Mouse (Mus musculus): ENCODE data around the gene Snx14. TPM values are rescaled to one million over a fixed set of nuclear protein-coding genes. Genes with fewer than 3 reads are reported as not detected.

The Snx14 gene
- polyA plus RNA-seq, 1 experiment from 2014 or later, result 29.0 TPM

DNA sequence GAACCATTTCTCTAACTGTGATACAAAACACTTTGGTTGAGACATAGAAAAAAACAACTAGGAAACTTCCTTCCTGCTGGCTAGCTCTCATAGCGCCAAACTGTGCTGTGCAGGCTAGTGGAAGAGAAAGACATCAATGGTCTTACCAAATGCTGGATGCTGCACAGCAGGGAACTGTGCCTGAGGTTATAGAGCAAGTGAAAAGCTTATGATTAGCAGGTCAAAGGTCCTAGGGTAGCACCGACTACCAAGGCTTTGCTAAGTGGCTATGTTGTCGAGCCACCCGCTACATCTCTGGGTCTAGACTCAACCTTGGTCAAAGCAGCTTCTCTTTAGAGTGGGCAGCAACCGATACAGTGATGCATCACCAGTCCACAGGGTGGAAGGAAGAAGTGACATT is 49.9 kb downstream of the Snx14 start:
- Histone ChIP-seq H3K9ac (no peak overlapping the region), H3K9me3 (replicated peaks) (no peaks in the 10 kb centered on the region), H3K4me1 (no peaks in the 10 kb centered on the region), H3K4me2 (replicated peaks) (no peak overlapping the region), H3K27me3 (no peaks in the 10 kb centered on the region), H3K4me3 (replicated peaks) (no peak overlapping the region), H3K36me3 (peaks cover 20% of the 10 kb centered on the region; the same call in 1 of the 2 replicates), H3K27ac (replicated peaks) (no peak overlapping the region)
- no peak for ATAC-seq (ENCODE audit: insufficient number of reproducible peaks, low FRiP score, low TSS enrichment, low read depth)
- WGBS, result 55% methylated on average over 5 of the region's 5 CpGs

DNA sequence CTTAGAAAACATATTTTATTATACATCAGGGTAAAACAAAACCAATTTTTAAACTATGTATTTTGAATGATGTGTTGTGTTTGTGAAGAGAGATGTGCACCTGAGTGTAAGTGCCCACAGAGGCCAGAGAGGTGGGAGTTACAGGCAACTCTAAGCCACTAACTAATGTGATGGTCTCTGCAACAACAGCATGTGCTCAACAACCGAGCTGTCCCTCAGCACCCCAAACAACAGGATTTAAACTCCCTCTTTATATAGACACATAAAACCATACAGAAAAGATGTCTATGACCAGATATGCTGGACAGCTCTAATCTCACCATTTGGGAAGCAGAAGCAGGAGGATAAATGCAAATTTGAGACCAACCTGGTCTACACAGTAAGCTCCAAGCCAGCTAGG is 58.2 kb downstream of the Snx14 start:
- WGBS, result 91% methylated on average over 1 of the region's 1 CpGs
- ATAC-seq (ENCODE audit: insufficient number of reproducible peaks, low FRiP score, low TSS enrichment, low read depth), result no peak
- no peaks in the 10 kb centered on the region for H3K4me1 ChIP-seq
- no peaks in the 10 kb centered on the region for H3K9me3 ChIP-seq (replicated peaks)
- peaks cover 27% of the 10 kb centered on the region; the same call in 1 of the 2 replicates for H3K36me3 ChIP-seq
- no peak overlapping the region for H3K4me3 ChIP-seq (replicated peaks)
- H3K9ac ChIP-seq, result no peak overlapping the region
- H3K27me3 ChIP-seq, result no peaks in the 10 kb centered on the region
- no peak overlapping the region for H3K4me2 ChIP-seq (replicated peaks)
- no peak overlapping the region for H3K27ac ChIP-seq (replicated peaks)

- no peak overlapping the region for H3K27ac ChIP-seq (replicated peaks)
- H3K9ac ChIP-seq, result no peak overlapping the region
- H3K4me2 ChIP-seq (replicated peaks), result no peak overlapping the region
- no peak for ATAC-seq (ENCODE audit: insufficient number of reproducible peaks, low FRiP score, low TSS enrichment, low read depth)
- H3K36me3 ChIP-seq, result peaks cover 25% of the 10 kb centered on the region; the same call in 1 of the 2 replicates
- no peaks in the 10 kb centered on the region for H3K27me3 ChIP-seq
- H3K4me3 ChIP-seq (replicated peaks), result no peak overlapping the region
- 70% methylated on average over 7 of the region's 7 CpGs for WGBS
- no peaks in the 10 kb centered on the region for H3K9me3 ChIP-seq (replicated peaks)
- no peaks in the 10 kb centered on the region for H3K4me1 ChIP-seq
Observed at GRCm38 (mm10) chr9:88380076-88380475, 58.7 kb downstream of the Snx14 start.

- Histone ChIP-seq H3K4me3 (replicated peaks) (no peak overlapping the region), H3K27ac (replicated peaks) (no peak overlapping the region), H3K9ac (no peak overlapping the region), H3K4me2 (replicated peaks) (no peak overlapping the region), H3K27me3 (no peaks in the 10 kb centered on the region), H3K9me3 (replicated peaks) (no peaks in the 10 kb centered on the region), H3K36me3 (peaks cover 25% of the 10 kb centered on the region; the same call in 1 of the 2 replicates), H3K4me1 (no peaks in the 10 kb centered on the region)
- ATAC-seq (ENCODE audit: insufficient number of reproducible peaks, low FRiP score, low TSS enrichment, low read depth), result no peak
- 85% methylated on average over 3 of the region's 3 CpGs for WGBS
Observed at GRCm38 (mm10) chr9:88379057-88379456, 59.7 kb downstream of the Snx14 start.

- no peak overlapping the region for H3K4me2 ChIP-seq (replicated peaks)
- H3K27me3 ChIP-seq, result no peaks in the 10 kb centered on the region
- no peak overlapping the region for H3K9ac ChIP-seq
- H3K27ac ChIP-seq (replicated peaks), result no peak overlapping the region
- H3K36me3 ChIP-seq, result peaks cover 16% of the 10 kb centered on the region; the same call in 1 of the 2 replicates
- H3K4me1 ChIP-seq, result no peaks in the 10 kb centered on the region
- whole genome bisulfite sequencing, result 78% methylated on average over 5 of the region's 5 CpGs
- no peak for ATAC-seq (ENCODE audit: insufficient number of reproducible peaks, low FRiP score, low TSS enrichment, low read depth)
- no peaks in the 10 kb centered on the region for H3K9me3 ChIP-seq (replicated peaks)
- no peak overlapping the region for H3K4me3 ChIP-seq (replicated peaks)
Observed at GRCm38 (mm10) chr9:88377483-88377882, 61.3 kb downstream of the Snx14 start.

- 79% methylated on average over 2 of the region's 2 CpGs for WGBS
- Histone ChIP-seq H3K9ac (no peak overlapping the region), H3K4me2 (replicated peaks) (no peak overlapping the region), H3K36me3 (0 out of 2 replicates have a peak, but pooled peaks cover 4% of the 10 kb centered on the region), H3K4me1 (no peaks in the 10 kb centered on the region), H3K27ac (replicated peaks) (no peak overlapping the region), H3K27me3 (no peaks in the 10 kb centered on the region), H3K9me3 (replicated peaks) (no peaks in the 10 kb centered on the region), H3K4me3 (replicated peaks) (no peak overlapping the region)
- no peak for ATAC-seq (ENCODE audit: insufficient number of reproducible peaks, low FRiP score, low TSS enrichment, low read depth)
Observed at GRCm38 (mm10) chr9:88373001-88373400, 65.8 kb downstream of the Snx14 start.

DNA sequence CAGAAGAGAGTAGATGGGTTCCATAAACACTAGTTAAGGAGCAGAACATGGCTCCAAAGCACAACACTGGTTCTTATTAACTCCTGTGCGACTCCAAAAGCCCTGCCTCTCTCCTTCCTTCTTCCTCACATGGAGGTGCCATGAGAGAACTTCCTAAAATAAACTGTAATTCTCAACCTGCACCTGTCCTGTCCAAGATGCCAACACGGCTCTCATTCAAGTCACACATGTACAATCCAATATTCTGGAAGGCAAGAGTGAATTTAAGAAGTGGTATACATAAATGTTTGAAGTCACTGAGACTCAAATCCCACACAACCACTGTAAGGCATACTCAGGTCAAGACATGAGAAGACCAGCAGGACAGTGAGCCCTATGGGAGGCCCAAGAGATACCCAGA is 67.6 kb downstream of the Snx14 start:
- ATAC-seq (ENCODE audit: insufficient number of reproducible peaks, low FRiP score, low TSS enrichment, low read depth), result no peak
- Histone ChIP-seq H3K4me2 (replicated peaks) (no peak overlapping the region), H3K36me3 (0 out of 2 replicates have a peak, but pooled peaks cover 4% of the 10 kb centered on the region), H3K27me3 (no peaks in the 10 kb centered on the region), H3K27ac (replicated peaks) (no peak overlapping the region), H3K9ac (no peak overlapping the region), H3K9me3 (replicated peaks) (no peaks in the 10 kb centered on the region), H3K4me1 (no peaks in the 10 kb centered on the region), H3K4me3 (replicated peaks) (no peak overlapping the region)
- 82% methylated on average over 2 of the region's 2 CpGs for WGBS

DNA sequence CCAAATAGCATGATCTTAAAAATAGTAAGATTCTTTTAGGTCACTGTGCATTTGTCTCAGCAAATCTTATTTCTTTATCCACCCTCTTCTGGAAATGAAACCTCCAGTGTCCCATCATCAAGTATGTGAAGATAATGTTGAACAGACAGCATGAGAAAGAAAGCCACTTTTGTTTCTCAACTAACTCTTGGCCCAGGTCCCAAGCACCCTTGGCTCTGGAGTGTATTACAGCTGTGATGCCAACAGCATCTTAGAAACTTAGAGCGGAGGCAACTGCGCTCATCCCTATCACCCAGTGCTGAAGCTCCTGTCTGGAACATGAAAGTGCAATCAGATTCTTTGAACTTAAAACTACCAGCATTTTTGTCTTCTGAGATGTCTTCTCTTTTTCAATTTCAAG is 69.1 kb downstream of the Snx14 start:
- Histone ChIP-seq H3K4me3 (replicated peaks) (no peak overlapping the region), H3K27ac (replicated peaks) (no peak overlapping the region), H3K9ac (no peak overlapping the region), H3K4me1 (no peaks in the 10 kb centered on the region), H3K9me3 (replicated peaks) (no peaks in the 10 kb centered on the region), H3K27me3 (no peaks in the 10 kb centered on the region), H3K36me3 (0 out of 2 replicates have a peak, but pooled peaks cover 4% of the 10 kb centered on the region), H3K4me2 (replicated peaks) (no peak overlapping the region)
- no peak for ATAC-seq (ENCODE audit: insufficient number of reproducible peaks, low FRiP score, low TSS enrichment, low read depth)
- 82% methylated on average over 2 of the region's 2 CpGs for WGBS

DNA sequence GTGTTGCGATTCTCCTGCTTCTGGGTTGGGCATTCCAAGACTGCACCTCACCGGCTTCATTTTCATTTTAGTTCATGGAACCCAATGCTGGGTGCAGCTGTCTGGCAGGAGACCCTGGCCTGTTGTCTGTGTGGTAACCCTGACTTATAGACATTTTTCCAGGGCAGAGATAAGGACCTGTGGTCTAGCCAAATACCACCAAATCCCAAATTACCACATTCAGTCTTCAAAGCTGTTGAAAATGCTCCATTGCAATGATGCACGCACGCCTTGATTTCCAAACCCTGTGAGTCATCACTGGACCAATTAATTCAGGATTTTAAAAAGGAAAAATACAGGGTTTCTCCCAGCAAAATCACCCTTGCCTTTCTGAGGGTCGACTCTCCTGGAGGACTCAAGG is 70.3 kb downstream of the Snx14 start:
- no peaks in the 10 kb centered on the region for H3K9me3 ChIP-seq (replicated peaks)
- H3K9ac ChIP-seq, result no peak overlapping the region
- H3K27me3 ChIP-seq, result no peaks in the 10 kb centered on the region
- no peak for ATAC-seq (ENCODE audit: insufficient number of reproducible peaks, low FRiP score, low TSS enrichment, low read depth)
- no peak overlapping the region for H3K4me3 ChIP-seq (replicated peaks)
- 79% methylated on average over 5 of the region's 5 CpGs for WGBS
- no peaks in the 10 kb centered on the region for H3K4me1 ChIP-seq
- H3K36me3 ChIP-seq, result 0 out of 2 replicates have a peak, but pooled peaks cover 4% of the 10 kb centered on the region
- H3K4me2 ChIP-seq (replicated peaks), result no peak overlapping the region
- H3K27ac ChIP-seq (replicated peaks), result no peak overlapping the region

GRCm38 (mm10) chr9:88367751-88368150 is 71.0 kb downstream of the Snx14 start:
- Histone ChIP-seq H3K27ac (replicated peaks) (no peak overlapping the region), H3K4me2 (replicated peaks) (no peak overlapping the region), H3K9ac (no peak overlapping the region), H3K27me3 (no peaks in the 10 kb centered on the region), H3K4me1 (0 out of 2 replicates have a peak, but pooled peaks cover under 1% of the 10 kb centered on the region), H3K4me3 (replicated peaks) (no peak overlapping the region), H3K36me3 (0 out of 2 replicates have a peak, but pooled peaks cover 4% of the 10 kb centered on the region), H3K9me3 (replicated peaks) (no peaks in the 10 kb centered on the region)
- WGBS, result 71% methylated on average over 1 of the region's 1 CpGs
- no peak for ATAC-seq (ENCODE audit: insufficient number of reproducible peaks, low FRiP score, low TSS enrichment, low read depth)

GRCm38 (mm10) chr9:88367322-88367721 is 71.4 kb downstream of the Snx14 start:
- H3K27me3 ChIP-seq, result no peaks in the 10 kb centered on the region
- no peak for ATAC-seq (ENCODE audit: insufficient number of reproducible peaks, low FRiP score, low TSS enrichment, low read depth)
- no peak overlapping the region for H3K4me3 ChIP-seq (replicated peaks)
- H3K27ac ChIP-seq (replicated peaks), result no peak overlapping the region
- H3K9ac ChIP-seq, result no peak overlapping the region
- WGBS, result 83% methylated on average over 5 of the region's 5 CpGs
- 0 out of 2 replicates have a peak, but pooled peaks cover 4% of the 10 kb centered on the region for H3K4me1 ChIP-seq
- no peak overlapping the region for H3K4me2 ChIP-seq (replicated peaks)
- 0 out of 2 replicates have a peak, but pooled peaks cover 4% of the 10 kb centered on the region for H3K36me3 ChIP-seq
- H3K9me3 ChIP-seq (replicated peaks), result no peaks in the 10 kb centered on the region

DNA sequence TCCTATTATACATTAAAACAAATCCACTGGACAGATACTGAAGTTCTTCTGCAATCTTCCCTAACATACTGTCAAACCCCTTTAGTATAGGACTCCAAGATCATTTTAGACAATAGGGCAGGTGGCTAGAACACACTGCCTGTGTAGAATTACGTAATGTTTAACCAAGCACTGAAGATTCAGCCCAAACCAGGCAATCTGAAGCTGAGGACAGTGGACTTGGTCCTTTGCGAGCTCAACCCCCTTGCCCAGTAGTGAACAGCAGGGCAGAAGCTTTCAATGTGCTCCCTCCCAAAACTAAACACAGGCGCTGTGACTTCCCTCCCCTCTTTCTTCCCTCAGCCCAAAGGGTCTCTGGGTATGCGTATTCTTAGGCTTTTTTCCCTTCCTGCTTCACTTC is 71.9 kb downstream of the Snx14 start:
- no peak overlapping the region for H3K4me3 ChIP-seq (replicated peaks)
- H3K27ac ChIP-seq (replicated peaks), result no peak overlapping the region
- H3K27me3 ChIP-seq, result no peaks in the 10 kb centered on the region
- no peak overlapping the region for H3K4me2 ChIP-seq (replicated peaks)
- ATAC-seq (ENCODE audit: insufficient number of reproducible peaks, low FRiP score, low TSS enrichment, low read depth), result no peak
- WGBS, result 86% methylated on average over 4 of the region's 4 CpGs
- 0 out of 2 replicates have a peak, but pooled peaks cover 4% of the 10 kb centered on the region for H3K4me1 ChIP-seq
- no peak overlapping the region for H3K9ac ChIP-seq
- H3K36me3 ChIP-seq, result 0 out of 2 replicates have a peak, but pooled peaks cover 4% of the 10 kb centered on the region
- no peaks in the 10 kb centered on the region for H3K9me3 ChIP-seq (replicated peaks)
